Mouse (Mus musculus) forebrain, embryonic 14.5 days (tissue): ENCODE measurements around the gene Olfr418. TPM values are rescaled to one million over a fixed set of nuclear protein-coding genes. Genes with fewer than 3 reads are reported as not detected.

Experiments
- ATAC-seq: fragments of 200-750 bp; cut with Nextera tagmentation; 2 replicates; pipeline ENCODE4 v1.8.0; 2017; ENCODE audit warnings: mild to moderate bottlenecking, moderate library complexity
- DNase-seq: peaks from one replicate; pipeline ENCODE4 v3.0.0-alpha.2; 2015; ENCODE audit warnings: low spot score
- H3K27ac ChIP-seq: fragments of 300-500 bp; sonication (generic); 2 replicates; pipeline ENCODE4 v1.5.1; 2014; ENCODE audit warnings: low read depth, mild to moderate bottlenecking, control low read depth, low read length, moderate library complexity
- H3K27me3 ChIP-seq: fragments of 300-500 bp; sonication (generic); replicated peaks from 2 replicates; pipeline ENCODE4 v1.6.1; 2014; ENCODE audit warnings: low read length, control low read depth, mixed read lengths; ENCODE audit not compliant: control insufficient read depth, insufficient read depth
- H3K36me3 ChIP-seq: fragments of 300-500 bp; sonication (generic); 2 replicates; pipeline ENCODE4 v1.6.1; 2014; ENCODE audit warnings: low read length, control low read depth; ENCODE audit not compliant: control insufficient read depth, insufficient read depth
- H3K4me1 ChIP-seq: fragments of 300-500 bp; sonication (generic); 2 replicates; pipeline ENCODE4 v1.6.1; 2014; ENCODE audit warnings: antibody characterized with exemption, low read length, control low read depth; ENCODE audit not compliant: control insufficient read depth, insufficient read depth
- H3K4me2 ChIP-seq: fragments of 300-500 bp; sonication (generic); 2 replicates; pipeline ENCODE4 v1.6.1; 2014; ENCODE audit warnings: mild to moderate bottlenecking, control low read depth, low read length
- H3K4me3 ChIP-seq: fragments of 300-500 bp; sonication (generic); 2 replicates; pipeline ENCODE4 v1.5.1; 2014; ENCODE audit warnings: low read depth, low read length, control low read depth
- H3K9ac ChIP-seq: fragments of 300-500 bp; sonication (generic); 2 replicates; pipeline ENCODE4 v1.6.1; 2014; ENCODE audit warnings: mild to moderate bottlenecking, low read length, control low read depth, moderate library complexity
- H3K9me3 ChIP-seq: fragments of 300-500 bp; sonication (generic); replicated peaks from 2 replicates; pipeline ENCODE4 v1.6.1; 2016; ENCODE audit warnings: low read length, control low read depth, mixed read lengths; ENCODE audit not compliant: control insufficient read depth
- WGBS: fragments of 180-500 bp; shearing (Covaris S2); extraction: QIAGEN DNeasy Blood & Tissue Kit; methylation state at CpG from one replicate; pipeline ENCODE4 v1.1.7; 2014; 5-methylcytosine and 5-hydroxymethylcytosine counted together
- polyA plus RNA-seq: library from polyadenylated mRNA; unstranded; fragments of >200 nt; fragmentation: Nextera tagmentation; extraction: Ambion mirVana; gene quantifications from 2 replicates; pipeline ENCODE4 v1.2.1, GENCODE M21; 2014

The Olfr418 gene
- polyA plus RNA-seq, 1 experiment from 2014 or later = not detected

- Histone ChIP-seq H3K4me1 (no peaks in the 10 kb centered on the region), H3K27me3 (no peaks in the 10 kb centered on the region), H3K4me3 (no peak overlapping the region), H3K9me3 (no peaks in the 10 kb centered on the region), H3K27ac (no peak overlapping the region), H3K4me2 (no peak overlapping the region), H3K9ac (no peak overlapping the region), H3K36me3 (no peaks in the 10 kb centered on the region)
- no peak for DNase-seq
- WGBS = 93% methylated on average over 2 of the region's 2 CpGs
- no peak for ATAC-seq
Observed at GRCm38 (mm10) chr1:173317925-173318477, 52.2 kb downstream of the Olfr418 start.

- Histone ChIP-seq H3K36me3 (no peaks in the 10 kb centered on the region), H3K4me1 (peaks cover 2% of the 10 kb centered on the region; the same call in 1 of the 2 replicates), H3K27me3 (no peaks in the 10 kb centered on the region), H3K9me3 (no peaks in the 10 kb centered on the region), H3K9ac (no peak overlapping the region), H3K27ac (no peak overlapping the region), H3K4me2 (no peak overlapping the region), H3K4me3 (no peak overlapping the region)
- no peak for DNase-seq
- ATAC-seq = peak; percentile 42; the same call in 1 of the 2 replicates
- 53% methylated on average over 8 of the region's 8 CpGs for whole genome bisulfite sequencing
Observed at GRCm38 (mm10) chr1:173321593-173322248, 55.9 kb downstream of the Olfr418 start.

- 64% methylated on average over 6 of the region's 6 CpGs for WGBS
Observed at GRCm38 (mm10) chr1:173322249-173322627, 56.4 kb downstream of the Olfr418 start.

More at GRCm38 (mm10) chr1:173322249-173322627, 56.4 kb downstream of the Olfr418 start:
- H3K4me3 ChIP-seq = no peak overlapping the region
- no peak overlapping the region for H3K4me2 ChIP-seq
- H3K27ac ChIP-seq = no peak overlapping the region
- ATAC-seq = no peak
- DNase-seq = no peak
- no peaks in the 10 kb centered on the region for H3K36me3 ChIP-seq
- no peak overlapping the region for H3K9ac ChIP-seq
- H3K9me3 ChIP-seq = no peaks in the 10 kb centered on the region
- no peaks in the 10 kb centered on the region for H3K27me3 ChIP-seq
- H3K4me1 ChIP-seq = peaks cover 2% of the 10 kb centered on the region; the same call in 1 of the 2 replicates

Other genes with a start within 250 kb of the Olfr418 start
- not detected in 2 replicates for gene Olfr1408, start 128.6 kb upstream of the Olfr418 start, polyA plus RNA-seq
- not detected in 2 replicates for gene Olfr1406, start 75.4 kb upstream of the Olfr418 start, polyA plus RNA-seq
- gene Olfr218, start 68.2 kb upstream of the Olfr418 start, polyA plus RNA-seq = not detected in 2 replicates
- gene Olfr1404, start 53.6 kb upstream of the Olfr418 start, polyA plus RNA-seq = not detected in 2 replicates
- not detected in 2 replicates for gene Fcer1a, start 38.8 kb upstream of the Olfr418 start, polyA plus RNA-seq
- not detected in 2 replicates for gene Mptx2, start 11.8 kb downstream of the Olfr418 start, polyA plus RNA-seq
- 10.5 and 12.0 TPM in 2 replicates for gene Ackr1, start 67.7 kb downstream of the Olfr418 start, polyA plus RNA-seq
- 2.3 and 4.0 TPM in 2 replicates for gene Aim2, start 84.9 kb downstream of the Olfr418 start, polyA plus RNA-seq
- gene Cadm3, start 101.7 kb downstream of the Olfr418 start, polyA plus RNA-seq = 59.8 and 77.6 TPM in 2 replicates
- gene Ifi206, start 225.0 kb downstream of the Olfr418 start, polyA plus RNA-seq = 0.08 TPM in 1 of 2 replicates, not detected in the other